Mouse (Mus musculus): ENCODE data around the gene Lrrc10b.
A peak's percentile ranks its signal among the peaks of the same experiment; 100 is the strongest.

The Lrrc10b gene

DNA sequence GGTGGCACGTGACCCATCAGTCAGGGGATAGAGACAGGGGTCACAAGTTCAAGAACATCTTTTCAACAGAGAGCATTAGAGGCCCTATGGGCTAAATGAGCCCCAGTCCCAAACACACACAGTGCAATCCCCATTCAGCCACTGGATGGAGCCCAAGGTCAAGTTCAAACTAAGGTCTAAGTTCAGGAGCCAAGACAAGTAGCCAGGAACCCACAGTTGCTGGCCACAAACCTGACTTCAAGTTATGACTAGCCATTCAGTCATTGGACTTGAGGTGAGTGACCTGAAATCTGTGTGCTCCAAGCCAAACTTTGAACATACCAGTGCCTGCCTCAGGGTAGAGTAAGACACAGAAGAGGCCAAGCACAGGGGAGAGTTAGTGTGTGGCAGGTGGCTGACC, 19.8 kb downstream of the Lrrc10b start:
- no peak for DNase-seq

DNA sequence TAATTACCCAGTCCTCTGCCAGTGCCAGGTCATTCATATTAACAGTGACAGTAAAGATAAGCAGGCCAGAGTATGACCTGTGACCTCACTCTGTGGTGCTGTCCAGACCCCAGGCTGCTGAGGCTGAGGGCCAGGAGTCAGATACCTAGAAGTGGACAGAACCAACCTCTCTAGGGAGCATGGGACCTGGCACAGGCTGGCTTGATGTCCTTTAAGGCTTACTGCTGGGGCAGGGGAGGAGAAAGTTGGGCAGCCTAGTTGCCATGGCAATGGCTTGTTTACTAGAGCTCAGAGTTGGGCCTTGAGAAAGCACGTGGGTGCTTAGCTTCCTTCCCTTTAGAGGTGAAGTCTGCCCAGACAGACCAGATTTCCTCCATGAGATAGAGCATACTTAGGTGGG, 20.5 kb downstream of the Lrrc10b start:
- no peak for DNase-seq

DNA sequence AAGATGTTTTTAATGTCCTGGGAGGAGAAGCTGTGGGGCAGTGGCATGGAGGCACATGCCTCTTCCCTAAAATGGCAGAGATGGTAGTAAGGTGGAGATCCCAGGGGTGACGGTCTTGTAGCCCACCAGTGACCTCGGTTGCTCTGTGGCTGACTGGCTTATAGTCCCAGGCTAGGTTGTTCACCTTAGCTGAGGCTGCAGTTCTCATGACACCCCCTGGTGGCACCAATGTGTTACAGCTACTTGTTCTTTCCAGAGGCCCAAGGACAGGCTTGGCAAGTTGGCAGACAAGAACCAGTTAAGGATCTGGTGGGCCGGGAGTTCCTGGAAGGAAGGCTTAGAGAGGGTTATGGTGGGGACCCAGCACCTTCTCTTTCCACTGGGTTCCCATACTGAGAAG, 21.4 kb downstream of the Lrrc10b start:
- DNase-seq: peak; percentile 65

DNA sequence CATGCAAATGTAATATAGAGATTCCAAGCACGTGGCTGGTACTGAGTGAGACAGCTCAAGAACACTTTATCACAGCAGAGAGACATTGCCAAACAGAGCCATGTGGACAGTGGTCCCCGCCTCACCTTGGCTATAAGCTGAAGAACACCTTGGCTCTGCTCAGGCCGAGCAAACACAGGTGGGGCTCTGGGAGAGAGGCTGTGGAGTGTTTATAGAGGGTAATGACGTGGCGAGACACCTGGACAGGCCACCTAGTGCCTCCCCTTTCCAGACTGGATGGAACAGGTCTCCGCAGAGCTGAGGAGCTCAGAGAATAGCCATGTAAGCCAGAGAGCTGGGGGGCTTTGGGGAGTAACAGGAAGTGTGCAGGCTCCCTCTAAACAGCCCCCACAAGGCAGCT, 22.3 kb downstream of the Lrrc10b start:
- no peak for DNase-seq

DNA sequence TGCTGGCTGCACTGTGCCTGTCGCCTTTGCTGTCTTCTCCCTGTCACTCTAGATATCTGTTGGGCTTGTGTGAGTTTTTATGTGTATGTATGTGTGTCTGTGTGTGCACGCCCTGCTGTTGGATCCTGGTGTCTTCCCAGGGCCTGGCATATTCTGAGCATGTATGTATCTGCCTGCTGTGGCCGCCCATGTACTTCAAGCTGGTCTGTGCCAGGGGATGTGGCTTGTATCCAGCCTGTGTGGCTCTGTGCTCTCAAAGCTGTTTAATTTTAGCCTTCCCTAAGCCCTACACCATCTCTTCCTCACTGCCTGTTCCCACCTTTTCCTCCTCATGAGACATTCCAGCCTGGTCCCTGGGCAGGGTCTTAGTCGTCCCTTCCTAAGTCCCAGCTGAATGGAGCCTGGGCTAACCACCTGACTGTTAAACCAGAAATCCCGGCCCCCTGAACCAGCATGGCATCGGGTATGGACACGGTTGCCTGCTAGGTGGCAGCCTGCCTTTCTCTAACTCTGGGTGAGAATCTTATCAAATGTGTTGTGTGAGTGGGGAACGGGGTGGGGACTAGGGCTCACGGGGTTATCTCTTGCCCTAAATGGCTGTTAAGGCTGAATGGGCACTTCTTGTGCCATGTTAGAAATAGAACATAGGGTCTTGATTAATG, 23.3 kb downstream of the Lrrc10b start:
- DNase-seq: no peak

DNA sequence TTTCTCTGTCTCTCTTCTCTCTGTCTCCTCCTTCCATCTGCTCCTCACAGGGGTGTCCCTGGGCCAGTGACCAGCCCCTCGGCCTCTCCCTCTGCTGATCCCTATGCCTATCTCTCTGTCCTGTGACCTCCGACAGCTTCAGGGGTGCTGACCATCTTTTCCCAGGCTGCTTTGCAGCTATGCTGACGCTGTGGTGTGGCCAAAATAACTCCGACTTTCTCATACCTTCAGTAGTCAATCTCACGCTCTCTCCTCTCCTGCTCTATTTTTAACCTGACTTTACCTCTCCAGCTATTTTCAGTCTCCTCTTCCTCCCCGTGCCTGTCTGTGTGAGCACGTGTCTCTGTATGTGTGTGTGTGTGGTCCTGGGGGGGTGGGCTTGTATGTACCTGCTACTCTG, 24.0 kb downstream of the Lrrc10b start:
- no peak for DNase-seq

DNA sequence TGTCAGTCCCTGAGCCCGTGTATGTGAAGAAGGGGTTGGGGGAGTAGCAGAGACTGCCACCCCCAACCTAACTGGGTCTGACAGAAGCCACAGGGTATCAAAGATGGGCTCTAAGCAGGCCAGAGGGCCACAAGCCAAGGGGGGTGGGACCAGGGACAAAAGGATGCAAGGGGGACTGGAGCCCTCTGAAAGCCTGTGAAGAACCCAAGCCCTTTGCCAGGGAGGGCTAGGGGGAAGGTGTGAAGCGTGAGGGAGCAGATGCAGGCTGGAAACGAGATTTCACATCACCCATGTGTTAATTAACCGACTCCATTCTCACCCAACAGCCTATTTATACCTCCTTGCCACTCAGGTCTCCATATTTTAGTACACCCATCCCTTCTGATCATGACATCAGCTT, 25.4 kb downstream of the Lrrc10b start:
- no peak for DNase-seq

DNA sequence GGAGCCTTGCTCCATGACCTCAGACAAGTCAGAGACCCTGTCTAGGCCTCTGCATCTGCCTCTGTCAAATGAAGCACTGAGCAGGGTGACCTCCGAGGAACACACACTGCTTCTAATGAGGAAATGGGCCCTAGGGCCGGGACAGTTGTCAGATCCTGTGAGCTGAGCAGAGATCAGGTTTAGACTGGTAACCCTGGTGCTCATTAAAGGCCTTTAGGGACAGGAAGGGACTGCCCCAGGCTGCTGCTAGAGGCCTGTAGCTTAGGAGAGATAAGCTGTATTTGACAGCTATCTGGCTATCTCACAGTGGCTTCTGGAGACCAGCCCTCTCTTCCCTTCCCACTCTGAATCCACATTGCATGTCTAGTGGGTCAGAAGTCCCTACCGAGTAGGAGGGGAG, 25.9 kb downstream of the Lrrc10b start:
- DNase-seq: peak; percentile 27

DNA sequence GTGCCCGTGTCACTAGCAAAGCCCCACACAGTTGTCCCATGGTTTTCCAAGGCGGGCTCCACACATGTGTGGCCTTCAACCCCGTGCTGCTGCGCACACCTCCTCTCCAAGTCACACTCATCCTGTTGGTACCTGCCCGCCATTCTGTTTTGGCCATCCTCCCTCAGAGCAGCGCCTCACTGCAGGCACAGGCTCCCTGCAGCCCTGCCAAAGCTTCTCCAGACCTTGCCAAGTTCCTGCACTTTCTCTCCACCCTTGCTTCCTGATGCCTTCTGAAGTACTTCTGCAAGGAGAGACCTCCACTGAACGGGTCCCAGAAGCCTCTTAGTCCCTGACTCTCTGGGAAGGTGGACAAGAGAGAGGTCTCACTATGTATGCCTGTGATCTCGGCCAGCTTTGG, 27.9 kb downstream of the Lrrc10b start:
- DNase-seq: no peak

DNA sequence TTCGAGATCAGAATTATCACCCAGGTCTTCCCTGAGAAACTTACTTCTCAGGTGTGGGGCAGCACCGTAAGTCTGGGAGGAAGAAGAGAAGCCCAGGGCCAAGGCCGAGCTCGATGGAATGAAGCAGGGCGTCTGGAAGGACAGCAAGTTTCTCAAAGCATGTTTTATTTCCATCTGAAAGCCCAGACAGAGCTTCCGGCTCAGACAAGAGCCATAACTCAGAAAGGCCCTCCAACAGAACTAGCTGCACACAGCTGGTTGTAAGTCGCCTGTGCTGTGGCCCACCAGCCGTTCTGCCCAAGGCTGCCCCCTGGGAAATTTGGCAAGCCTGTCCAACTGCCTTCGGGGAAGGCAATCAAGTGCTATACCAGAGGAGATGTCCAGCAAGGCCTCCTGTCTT, 29.8 kb downstream of the Lrrc10b start:
- DNase-seq: no peak

DNA sequence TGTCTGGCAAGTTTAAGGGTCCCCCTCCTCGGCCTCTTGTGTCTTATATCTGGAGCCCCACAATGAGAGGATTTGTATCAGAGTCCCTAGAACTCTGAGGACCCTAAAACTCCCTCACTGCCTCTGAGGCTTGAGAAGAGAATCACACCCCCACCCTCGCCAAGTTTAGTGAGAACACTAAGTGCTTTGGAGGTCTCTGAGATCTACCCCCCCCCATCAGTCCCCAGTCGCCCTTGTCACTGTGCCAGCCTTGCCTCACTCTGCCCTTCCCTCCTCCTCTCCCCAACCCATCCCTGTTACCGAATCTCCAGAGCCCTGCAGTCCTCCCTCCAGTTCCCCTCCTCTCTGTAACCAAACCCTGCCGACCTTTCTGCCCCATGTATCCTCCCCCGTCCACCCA, 30.5 kb downstream of the Lrrc10b start:
- DNase-seq: no peak

DNA sequence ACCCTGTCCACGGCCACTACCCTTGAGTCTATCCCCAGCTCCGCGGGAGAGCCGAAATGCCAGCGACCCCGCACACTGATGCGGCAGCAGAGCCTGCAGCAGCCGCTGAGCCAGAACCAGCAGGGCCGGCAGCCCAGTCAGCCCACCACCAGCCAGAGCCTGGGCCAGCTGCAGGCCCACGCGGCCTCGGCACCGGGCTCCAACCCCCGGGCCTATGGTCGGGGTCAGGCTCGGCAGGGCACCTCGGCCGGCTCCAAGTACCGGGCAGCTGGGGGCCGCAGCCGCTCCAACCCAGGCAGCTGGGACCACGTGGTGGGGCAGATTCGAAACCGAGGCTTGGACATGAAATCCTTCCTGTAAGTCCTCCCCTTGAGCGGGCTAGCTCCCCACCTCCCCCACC, 31.0 kb downstream of the Lrrc10b start:
- DNase-seq: no peak

DNA sequence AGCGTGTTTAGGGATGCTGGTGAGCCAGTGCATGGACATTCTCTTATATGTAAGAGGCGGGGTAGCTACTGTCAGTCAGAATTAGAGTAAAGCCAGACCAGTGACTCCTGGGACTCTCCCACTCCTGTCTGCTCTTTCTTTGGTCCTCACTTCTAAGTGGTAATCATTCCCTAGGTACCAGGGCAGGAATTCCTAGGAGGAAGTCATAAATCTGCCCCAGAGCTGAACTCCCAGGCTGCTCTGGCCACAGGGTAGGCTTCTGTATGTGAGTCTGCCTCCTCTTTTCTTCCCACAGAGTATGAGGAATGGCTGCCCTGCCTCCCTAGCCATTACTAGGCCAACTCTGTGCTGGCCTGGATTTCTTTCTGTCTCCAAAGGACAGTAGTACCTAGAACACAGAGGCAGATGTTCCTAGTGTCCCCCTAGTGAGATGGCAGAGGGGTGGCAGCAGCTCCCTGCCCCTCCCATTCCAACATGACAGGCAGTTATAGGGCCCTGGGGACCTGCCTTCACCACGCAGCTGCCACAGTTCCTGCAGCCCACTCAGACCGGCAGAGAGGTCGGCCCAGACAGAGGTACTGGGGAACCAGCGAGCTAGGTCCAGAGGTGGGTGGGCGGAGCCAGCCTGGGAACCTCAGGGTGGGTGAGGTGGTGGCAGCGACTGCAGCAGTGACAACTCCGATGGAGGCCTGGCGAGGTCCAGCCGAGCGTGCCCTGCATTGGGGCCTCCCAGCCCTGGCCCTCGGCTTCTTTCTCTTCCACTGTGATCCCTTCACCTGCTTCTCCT, 31.6 kb downstream of the Lrrc10b start:
- DNase-seq: no peak

DNA sequence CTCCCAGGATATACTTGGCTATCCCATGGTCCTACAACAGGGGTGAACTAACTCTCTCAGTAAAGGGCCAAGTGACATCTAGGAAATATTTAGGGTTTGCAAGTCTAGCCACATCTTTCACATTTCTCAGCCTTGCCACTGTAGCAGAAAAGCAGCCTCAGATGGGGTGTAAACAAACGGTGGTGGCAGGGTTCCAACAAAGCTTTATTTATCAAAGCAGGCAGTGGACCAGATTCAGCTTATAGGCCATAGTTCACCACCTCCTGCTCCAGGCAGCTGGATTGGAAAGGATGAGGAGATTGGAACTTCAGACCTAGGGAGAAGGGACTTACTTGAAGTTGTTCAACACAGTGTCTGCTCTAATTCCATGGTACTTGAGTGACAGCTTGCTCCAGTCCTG, 32.5 kb downstream of the Lrrc10b start:
- DNase-seq: no peak

DNA sequence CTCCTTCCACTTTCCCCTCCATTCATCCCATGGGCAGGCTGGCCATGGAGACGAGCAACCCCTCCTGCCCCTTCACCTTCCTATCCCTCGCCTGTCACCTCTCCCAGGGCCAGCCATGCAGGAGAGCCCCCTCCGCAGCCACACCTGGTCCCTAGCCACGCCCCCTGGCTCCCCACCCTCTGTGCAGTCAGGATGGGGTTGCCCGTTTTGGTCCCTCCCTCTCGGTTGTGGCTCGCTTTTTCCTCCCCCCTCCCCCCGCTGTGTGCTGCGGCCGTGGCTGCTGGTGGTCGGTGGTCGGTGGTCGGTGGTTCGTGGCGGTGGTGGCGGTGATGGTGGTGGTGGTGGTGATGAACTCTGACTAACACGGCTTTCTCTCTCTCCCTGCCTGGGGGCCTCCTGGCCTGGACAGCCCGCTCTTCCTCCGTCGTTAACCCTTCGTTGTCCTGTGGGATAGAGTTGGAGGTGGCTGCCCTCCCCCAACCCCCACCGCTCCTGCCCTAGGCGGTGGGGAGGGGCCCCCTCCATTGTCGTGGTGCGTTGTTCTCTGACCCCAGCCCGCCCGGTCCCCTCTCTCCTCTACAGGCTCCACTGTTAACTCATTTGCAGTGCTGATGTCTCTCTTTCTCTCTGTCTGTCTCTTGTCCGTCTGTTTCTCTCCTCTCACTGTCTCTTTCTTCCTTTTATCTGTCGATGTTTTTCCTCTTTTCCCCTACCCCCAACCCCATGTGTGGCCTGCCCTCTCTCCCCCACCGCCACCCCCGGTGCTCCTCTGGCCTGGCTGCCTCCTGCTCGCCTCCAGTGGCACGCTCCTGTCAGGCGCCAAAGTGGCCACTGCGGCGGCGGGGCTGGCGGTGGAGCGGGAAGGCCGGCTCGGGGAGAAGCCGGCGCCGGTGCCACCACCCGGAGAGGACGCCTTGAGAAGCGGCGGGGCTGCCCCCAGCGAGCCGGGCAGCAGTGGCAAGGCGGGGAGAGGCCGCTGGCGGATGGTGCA, 35.0 kb downstream of the Lrrc10b start:
- DNase-seq: no peak

DNA sequence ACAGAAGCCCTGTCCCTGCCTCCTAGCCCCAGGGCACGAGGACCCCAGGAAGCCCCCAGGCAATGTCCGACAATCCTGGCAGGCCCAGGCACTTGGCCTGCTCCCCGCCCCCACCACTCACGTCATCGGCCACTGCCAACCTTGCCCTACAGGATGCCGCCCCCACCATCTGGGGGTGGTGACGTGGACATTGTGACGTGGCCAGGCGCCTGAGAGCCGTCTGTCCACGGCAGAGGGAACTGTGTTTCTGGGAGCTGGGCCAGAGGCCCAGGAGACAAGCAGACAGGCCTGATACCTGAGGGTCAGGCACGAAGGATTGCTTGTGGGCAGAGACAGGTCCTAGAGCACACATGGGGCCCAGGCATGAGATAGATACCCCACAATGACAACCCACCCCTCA, 39.8 kb downstream of the Lrrc10b start:
- no peak for DNase-seq

DNA sequence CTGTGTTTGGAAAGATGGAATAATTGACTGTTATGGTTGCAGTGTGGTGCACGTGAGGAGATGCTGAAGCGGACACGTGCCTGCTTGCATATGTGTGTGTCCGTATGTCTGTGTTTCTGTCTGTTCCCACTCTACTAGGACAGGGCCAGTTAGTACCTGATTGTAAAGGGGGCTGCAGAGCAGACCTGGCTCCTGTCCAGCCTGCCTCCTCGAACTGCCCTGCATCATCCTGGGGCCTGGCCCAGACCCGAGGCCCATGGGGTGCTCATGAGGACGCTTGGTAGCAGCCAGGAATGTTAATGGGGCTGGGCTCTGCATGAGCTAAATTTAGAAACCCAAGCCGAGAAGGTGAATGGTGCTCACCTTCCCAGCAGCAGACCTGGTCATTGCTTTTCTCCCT, 40.4 kb downstream of the Lrrc10b start:
- DNase-seq: no peak

DNA sequence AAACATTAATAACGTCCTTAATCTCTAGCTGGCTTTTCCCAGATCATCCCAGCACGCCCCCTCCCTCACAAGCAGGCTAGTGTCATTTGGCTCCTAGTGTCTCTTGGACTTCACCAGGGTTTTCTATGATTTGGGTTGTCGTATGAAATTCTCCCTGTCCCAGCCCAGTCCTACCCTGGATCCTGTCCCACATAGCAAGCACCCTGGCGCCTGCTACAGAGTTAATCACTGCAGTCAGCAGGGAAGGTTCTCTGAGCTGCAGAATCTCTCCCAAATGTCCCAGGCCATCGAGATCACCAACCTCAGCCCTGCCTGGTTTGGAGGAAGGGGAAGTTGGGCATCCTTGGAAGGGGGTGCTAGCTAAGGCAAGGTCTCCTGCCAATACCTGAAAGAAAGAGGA, 41.8 kb downstream of the Lrrc10b start:
- no peak for DNase-seq

DNA sequence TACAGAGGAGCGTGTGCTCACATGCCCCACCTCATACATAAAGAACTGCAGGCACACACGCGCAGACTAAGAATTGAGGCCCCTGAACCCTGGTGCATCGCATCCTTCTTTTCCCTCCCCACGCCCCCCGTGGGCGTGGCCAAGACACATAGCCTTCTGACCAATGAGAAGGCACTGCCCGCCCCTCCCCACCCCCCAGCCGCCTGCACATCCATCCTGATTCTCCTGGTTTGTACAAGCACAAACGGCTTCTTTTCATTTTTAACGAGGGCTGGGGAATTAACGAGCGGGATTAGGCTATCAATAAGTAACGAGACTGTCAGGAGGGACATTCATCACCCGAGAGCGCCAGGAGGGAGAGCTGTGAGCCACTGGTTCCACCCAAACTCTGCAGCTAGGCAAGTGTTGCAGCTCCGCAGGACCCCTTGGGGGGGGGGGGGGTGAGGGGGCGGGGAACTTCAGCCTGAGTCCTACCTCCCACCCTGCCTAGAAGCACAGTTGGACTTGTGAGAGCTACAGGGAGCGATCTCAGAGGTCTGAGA, 43.5 kb downstream of the Lrrc10b start:
- DNase-seq: peak; percentile 67
